ENCODE assay signal across 8 mouse cellular contexts in the genomic region with DNA sequence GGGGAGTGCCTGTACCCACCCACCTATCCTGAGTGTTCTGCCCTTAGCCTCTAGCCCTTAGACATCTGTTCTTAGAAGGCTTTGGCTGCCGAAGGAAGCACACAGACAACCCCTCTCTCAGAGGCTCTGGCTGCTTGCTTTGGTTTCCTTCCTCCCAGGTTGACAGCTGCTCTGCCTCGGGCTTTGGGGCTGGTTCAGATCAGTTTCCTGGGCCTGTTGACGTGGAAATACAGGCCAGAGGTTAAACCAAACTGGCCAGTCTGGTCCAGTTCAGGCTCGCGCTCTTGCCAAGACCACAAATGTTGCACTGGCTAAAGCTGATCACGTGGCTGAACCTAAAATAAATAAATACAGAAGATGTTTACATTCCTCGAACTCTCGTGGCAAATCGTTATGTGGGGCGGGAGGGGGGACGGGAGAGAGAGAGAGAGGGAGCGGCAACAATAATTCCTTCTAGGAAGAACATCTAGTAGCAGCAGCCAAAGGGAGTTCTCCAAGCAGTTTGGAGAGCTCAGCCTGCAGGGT. TPM values are rescaled to one million over a fixed set of nuclear protein-coding genes. Genes with fewer than 3 reads are reported as not detected.
DNase-seq lines count a peak whose midpoint lies in the region; ATAC-seq and TF ChIP-seq lines count a peak whose summit lies in the region.

No protein-coding gene starts in this region.

- H3K4me3 ChIP-seq in intestine, embryonic 16.5 days (ENCODE audit: low read length) = no peak overlapping the region
- no peak overlapping the region for H3K4me3 ChIP-seq in lung, adult 2 months (replicated peaks; ENCODE audit: extremely low read depth, low read depth, low read length)
- H3K4me3 ChIP-seq in hindbrain, postnatal 0 days (ENCODE audit: low read length) = no peak overlapping the region

- peak overlapping the region; percentile 7; the same call in 1 of the 2 replicates for H3K4me2 ChIP-seq in intestine, embryonic 16.5 days (ENCODE audit: low read depth, low read length)
- H3K4me2 ChIP-seq in hindbrain, postnatal 0 days (ENCODE audit: low read depth, low read length) = no peak overlapping the region

- H3K36me3 ChIP-seq in intestine, embryonic 16.5 days (ENCODE audit: control insufficient read depth, insufficient read depth, low read length) = no peaks in the 10 kb centered on the region
- H3K36me3 ChIP-seq in hindbrain, postnatal 0 days (ENCODE audit: insufficient read depth, low read length) = no peaks in the 10 kb centered on the region

- no peak for TF ChIP-seq CTCF in lung, adult 2 months (IDR thresholded peaks at IDR 0.05; ENCODE audit: insufficient read depth, low read length)
- no peak for TF ChIP-seq CTCF in hindbrain, postnatal 0 days (IDR thresholded peaks at IDR 0.05; ENCODE audit: low read depth)

- 22% methylated on average over 12 of the region's 12 CpGs for WGBS in intestine, embryonic 16.5 days
- 11% methylated on average over 12 of the region's 12 CpGs for WGBS in lung, adult 2 months
- WGBS in hindbrain, postnatal 0 days = 65% methylated on average over 12 of the region's 12 CpGs

- 0 out of 2 replicates have a peak, but pooled peaks cover 5% of the 10 kb centered on the region for H3K9me3 ChIP-seq in intestine, embryonic 16.5 days (ENCODE audit: control insufficient read depth, low read length)
- no peaks in the 10 kb centered on the region for H3K9me3 ChIP-seq in hindbrain, postnatal 0 days (ENCODE audit: low read length)

- H3K4me1 ChIP-seq in intestine, embryonic 16.5 days (ENCODE audit: control insufficient read depth, insufficient read depth, low read length) = no peaks in the 10 kb centered on the region
- 0 out of 2 replicates have a peak, but pooled peaks cover 2% of the 10 kb centered on the region for H3K4me1 ChIP-seq in lung, adult 2 months (ENCODE audit: control insufficient read depth, insufficient read depth, low read length)
- no peaks in the 10 kb centered on the region for H3K4me1 ChIP-seq in hindbrain, postnatal 0 days (ENCODE audit: insufficient read depth, low read length)

- peak; percentile 88 for ATAC-seq in intestine, embryonic 16.5 days
- ATAC-seq in granulocyte monocyte progenitor cell, adult 5-6 weeks (replicated peaks; ENCODE audit: poor library complexity, severe bottlenecking) = no peak
- no peak for ATAC-seq in hindbrain, postnatal 0 days

- H3K27ac ChIP-seq in intestine, embryonic 16.5 days (ENCODE audit: low read length) = peak overlapping the region; percentile 64
- no peak overlapping the region for H3K27ac ChIP-seq in hindbrain, postnatal 0 days

- no peak for TF ChIP-seq POLR2A in lung, adult 2 months (IDR thresholded peaks at IDR 0.05; ENCODE audit: borderline replicate concordance, extremely low read depth, low read depth, low read length)

- H3K27me3 ChIP-seq in intestine, embryonic 16.5 days (replicated peaks; ENCODE audit: control insufficient read depth, insufficient read depth, low read length) = no peaks in the 10 kb centered on the region
- H3K27me3 ChIP-seq in hindbrain, postnatal 0 days (ENCODE audit: insufficient read depth, low read length) = no peaks in the 10 kb centered on the region

- peak; percentile 54 for DNase-seq in 416B (ENCODE audit: low read depth)
- DNase-seq in embryo, embryonic 10 days (ENCODE audit: low spot score) = peak; percentile 67
- peak; percentile 55 for DNase-seq in lung, adult 2 months
- no peak for DNase-seq in cerebellum, postnatal 25 days
- DNase-seq in retina, embryonic 14.5 days (ENCODE audit: low spot score) = no peak
- DNase-seq in hindbrain, postnatal 0 days (ENCODE audit: low spot score) = no peak

- no peak overlapping the region for H3K9ac ChIP-seq in intestine, embryonic 16.5 days (ENCODE audit: low read depth, low read length)
- H3K9ac ChIP-seq in hindbrain, postnatal 0 days (replicated peaks; ENCODE audit: low read length) = no peak overlapping the region

RNA-seq across cellular contexts. Expression of a gene that starts 49.5 kb away (rescaled TPM):
- 9.1 and 10.1 TPM in 2 replicates for polyA plus RNA-seq in intestine, embryonic 16.5 days (2015; fragmentation: Nextera tagmentation; extraction: Ambion mirVana)
- polyA plus RNA-seq in lung, adult 2 months (2012; rRNA removed) = 27.0 and 31.2 TPM in 2 replicates
- 40.9 and 45.3 TPM in 2 replicates for total RNA-seq in granulocyte monocyte progenitor cell, adult 5-6 weeks (2014; fragmentation: Nextera tagmentation)
- total RNA-seq in granulocyte monocyte progenitor cell, adult 5-6 weeks (2017) = 20.3 and 25.3 TPM in 2 replicates
- total RNA-seq in hindbrain, postnatal 0 days (2014; rRNA removed) = 20.8 and 33.0 TPM in 2 replicates
- 8.5 and 8.7 TPM in 2 replicates for polyA plus RNA-seq in hindbrain, postnatal 0 days (2015; fragmentation: Nextera tagmentation; extraction: Ambion mirVana)

Comparison
In these comparisons a context has a peak if more than half of its experiments do, and no peak if none do; other contexts are left out.
1. DNase-seq: peak in 416B (single experiment), embryo, embryonic 10 days (single experiment) and lung, adult 2 months (single experiment); none in cerebellum, postnatal 25 days (0 of 2), retina, embryonic 14.5 days (single experiment) and hindbrain, postnatal 0 days (single experiment).